Mouse (Mus musculus) forebrain, postnatal 0 days (tissue): Measurements from ENCODE around the gene Bcl2l12. TPM values are rescaled to one million over a fixed set of nuclear protein-coding genes. Genes with fewer than 3 reads are reported as not detected.

ENCODE experiments used
- ATAC-seq: fragments of 200-750 bp; cut with Nextera tagmentation; 2 replicates; pipeline ENCODE4 v1.8.0; 2017; ENCODE audit warnings: mild to moderate bottlenecking, moderate library complexity
- DNase-seq: peaks from one replicate; pipeline ENCODE4 v3.0.0-alpha.2; 2015
- H3K27ac ChIP-seq: fragments of 300-500 bp; sonication (generic); 2 replicates; pipeline ENCODE4 v1.5.1; 2014; ENCODE audit warnings: low read depth, mild to moderate bottlenecking, antibody characterized with exemption, low read length, moderate library complexity, mixed read lengths
- H3K27me3 ChIP-seq: fragments of 300-500 bp; sonication (generic); 2 replicates; pipeline ENCODE4 v1.6.1; 2014; ENCODE audit warnings: mild to moderate bottlenecking, low read length, mixed read lengths; ENCODE audit not compliant: insufficient read depth
- H3K36me3 ChIP-seq: fragments of 300-500 bp; sonication (generic); 2 replicates; pipeline ENCODE4 v1.6.1; 2014; ENCODE audit warnings: mild to moderate bottlenecking, moderate library complexity; ENCODE audit not compliant: insufficient read depth
- H3K4me1 ChIP-seq: fragments of 300-500 bp; sonication (generic); 2 replicates; pipeline ENCODE4 v1.6.1; 2014; ENCODE audit warnings: antibody characterized with exemption; ENCODE audit not compliant: insufficient read depth
- H3K4me2 ChIP-seq: fragments of 300-500 bp; sonication (generic); 2 replicates; pipeline ENCODE4 v1.6.1; 2014; ENCODE audit warnings: low read depth, mild to moderate bottlenecking, moderate library complexity
- H3K4me3 ChIP-seq: fragments of 300-500 bp; sonication (generic); 2 replicates; pipeline ENCODE4 v1.5.1; 2014; ENCODE audit warnings: low read depth, low read length, mixed read lengths
- H3K9ac ChIP-seq: fragments of 300-500 bp; sonication (generic); 2 replicates; pipeline ENCODE4 v1.6.1; 2014; ENCODE audit warnings: mild to moderate bottlenecking
- H3K9me3 ChIP-seq: fragments of 300-500 bp; sonication (generic); 2 replicates; pipeline ENCODE4 v1.6.1; 2016; ENCODE audit warnings: low read length
- CTCF ChIP-seq: sonication (generic); IDR thresholded peaks from 2 replicates; pipeline ENCODE4 v1.5.1; 2016; ENCODE audit warnings: antibody characterized with exemption, control low read depth, low read depth
- WGBS: fragments of 180-500 bp; shearing (Covaris S2); extraction: QIAGEN DNeasy Blood & Tissue Kit; methylation state at CpG from one replicate; pipeline ENCODE4 v1.1.7; 2014; 5-methylcytosine and 5-hydroxymethylcytosine counted together
- polyA plus RNA-seq: library from polyadenylated mRNA; unstranded; fragments of >200 nt; fragmentation: Nextera tagmentation; extraction: Ambion mirVana; gene quantifications from 2 replicates; pipeline ENCODE4 v1.2.1, GENCODE M21; 2015
- total RNA-seq: library from RNA; depleted of rRNA; stranded (reverse); fragments of >200 nt; gene quantifications from 2 replicates; pipeline ENCODE4 v1.2.3, GENCODE M21; 2014

The Bcl2l12 gene
- total and polyA plus RNA-seq, 2 experiments from 2014 or later, result 7.5 to 7.8 TPM

DNA sequence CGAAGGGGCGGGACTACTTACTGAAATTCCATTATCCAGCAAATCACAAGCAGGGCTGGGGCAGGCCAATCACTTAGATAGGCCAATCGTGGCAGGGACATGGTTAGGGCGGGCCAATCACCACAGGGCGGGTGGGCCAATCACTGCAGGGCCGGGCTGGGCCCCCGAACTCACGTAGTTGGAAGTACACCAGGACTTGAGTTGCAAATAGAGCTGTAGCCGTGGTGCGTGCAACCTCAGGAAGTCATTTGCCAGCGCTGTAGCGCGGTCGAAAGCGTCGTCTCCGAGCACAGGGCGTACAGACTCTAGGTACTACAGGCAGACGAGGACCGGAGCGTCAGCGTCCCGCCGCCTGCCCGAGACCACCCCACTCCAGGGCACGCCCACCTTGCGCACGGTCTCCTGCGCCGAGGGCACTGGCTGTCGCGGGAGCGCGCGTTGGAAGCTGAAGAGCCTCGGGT is 28.3 kb downstream of the Bcl2l12 start:
- peak overlapping the region; percentile 57 for H3K27ac ChIP-seq
- H3K27me3 ChIP-seq, result no peaks in the 10 kb centered on the region
- TF ChIP-seq CTCF, result no peak
- peaks cover 25% of the 10 kb centered on the region for H3K36me3 ChIP-seq
- H3K4me3 ChIP-seq, result peak overlapping the region; percentile 55
- peak overlapping the region; percentile 76 for H3K4me2 ChIP-seq
- ATAC-seq (peak; percentile 97), DNase-seq (peak; percentile 96)
- no peaks in the 10 kb centered on the region for H3K9me3 ChIP-seq
- peak overlapping the region; percentile 55 for H3K9ac ChIP-seq
- peaks cover 22% of the 10 kb centered on the region; the same call in 1 of the 2 replicates for H3K4me1 ChIP-seq
- under 1% methylated on average over 36 of the region's 36 CpGs for WGBS

DNA sequence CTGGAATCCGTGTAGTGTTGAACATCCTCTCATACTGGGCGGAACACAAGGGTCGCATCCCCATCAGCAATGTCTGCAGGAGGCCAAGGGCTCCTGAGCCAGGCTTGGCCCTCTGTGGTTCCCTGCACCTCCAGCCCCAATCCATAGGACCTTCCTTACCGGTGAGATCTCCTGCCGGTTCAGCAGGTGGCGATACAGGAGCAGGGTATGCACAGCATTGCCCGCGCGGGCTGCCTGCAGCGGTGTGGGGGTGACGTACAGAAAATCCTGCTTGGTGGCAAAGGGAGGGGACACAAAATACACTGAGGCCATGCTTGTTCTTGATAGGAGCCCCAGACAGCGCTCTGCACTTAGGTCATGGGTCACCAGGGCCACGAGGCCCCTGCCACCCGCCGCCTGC is 31.9 kb downstream of the Bcl2l12 start:
- no peaks in the 10 kb centered on the region for H3K9me3 ChIP-seq
- peaks cover 54% of the 10 kb centered on the region for H3K36me3 ChIP-seq
- H3K4me2 ChIP-seq, result no peak overlapping the region
- DNase-seq, result no peak
- H3K4me3 ChIP-seq, result no peak overlapping the region
- H3K9ac ChIP-seq, result no peak overlapping the region
- H3K27ac ChIP-seq, result no peak overlapping the region
- peaks cover 8% of the 10 kb centered on the region; the same call in 1 of the 2 replicates for H3K4me1 ChIP-seq
- TF ChIP-seq CTCF, result 0 out of 2 replicates have a peak, but pooled peaks have one; percentile 6
- no peaks in the 10 kb centered on the region for H3K27me3 ChIP-seq
- 85% methylated on average over 15 of the region's 15 CpGs for WGBS
- no peak for ATAC-seq

GRCm38 (mm10) chr7:44965975-44966374 is 32.5 kb downstream of the Bcl2l12 start:
- Histone ChIP-seq H3K9me3 (no peaks in the 10 kb centered on the region), H3K27ac (no peak overlapping the region), H3K4me2 (no peak overlapping the region), H3K27me3 (no peaks in the 10 kb centered on the region), H3K9ac (no peak overlapping the region), H3K4me1 (peaks cover 2% of the 10 kb centered on the region; the same call in 1 of the 2 replicates), H3K4me3 (no peak overlapping the region), H3K36me3 (peaks cover 59% of the 10 kb centered on the region)
- no peak for ATAC-seq
- 78% methylated on average over 7 of the region's 7 CpGs for WGBS
- DNase-seq, result no peak
- no peak; the same call in 1 of the 2 replicates for TF ChIP-seq CTCF

GRCm38 (mm10) chr7:44964990-44965389 is 33.5 kb downstream of the Bcl2l12 start:
- H3K4me2 ChIP-seq, result no peak overlapping the region
- H3K27me3 ChIP-seq, result no peaks in the 10 kb centered on the region
- no peak for TF ChIP-seq CTCF
- H3K36me3 ChIP-seq, result peaks cover 67% of the 10 kb centered on the region
- no peak for ATAC-seq
- H3K27ac ChIP-seq, result no peak overlapping the region
- no peak overlapping the region for H3K4me3 ChIP-seq
- no peak for DNase-seq
- no peaks in the 10 kb centered on the region for H3K4me1 ChIP-seq
- H3K9ac ChIP-seq, result no peak overlapping the region
- WGBS, result 96% methylated on average over 13 of the region's 13 CpGs
- no peaks in the 10 kb centered on the region for H3K9me3 ChIP-seq

- H3K4me2 ChIP-seq, result no peak overlapping the region
- peaks cover 74% of the 10 kb centered on the region for H3K36me3 ChIP-seq
- H3K27me3 ChIP-seq, result no peaks in the 10 kb centered on the region
- DNase-seq, result no peak
- no peak for ATAC-seq
- no peak for TF ChIP-seq CTCF
- no peaks in the 10 kb centered on the region for H3K9me3 ChIP-seq
- H3K27ac ChIP-seq, result no peak overlapping the region
- no peak overlapping the region for H3K4me3 ChIP-seq
- no peaks in the 10 kb centered on the region for H3K4me1 ChIP-seq
- no peak overlapping the region for H3K9ac ChIP-seq
- 89% methylated on average over 5 of the region's 5 CpGs for WGBS
Observed at GRCm38 (mm10) chr7:44962831-44963230, 35.7 kb downstream of the Bcl2l12 start.

DNA sequence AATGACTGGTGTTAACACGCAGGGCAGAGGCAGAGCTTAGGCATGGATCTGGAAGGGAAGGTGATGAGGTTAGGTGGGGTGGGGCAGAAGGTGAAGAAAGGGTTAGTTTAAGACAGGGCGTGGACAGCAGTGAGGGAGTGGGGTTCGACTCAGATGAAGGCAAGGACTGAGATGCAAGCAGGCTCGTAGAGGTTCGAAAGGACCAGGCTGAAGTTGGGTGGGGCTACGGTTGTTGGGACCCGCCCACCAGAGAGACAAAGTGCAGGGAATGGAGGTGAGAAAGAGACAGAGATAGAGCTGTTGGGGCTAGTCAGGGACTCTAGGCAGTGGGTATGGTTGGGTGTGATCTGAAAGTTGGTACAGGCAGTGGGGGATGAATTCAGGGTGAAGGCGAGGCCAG is 36.2 kb downstream of the Bcl2l12 start:
- Histone ChIP-seq H3K9ac (no peak overlapping the region), H3K27me3 (no peaks in the 10 kb centered on the region), H3K36me3 (peaks cover 71% of the 10 kb centered on the region), H3K4me1 (no peaks in the 10 kb centered on the region), H3K4me2 (no peak overlapping the region), H3K4me3 (no peak overlapping the region), H3K27ac (no peak overlapping the region), H3K9me3 (no peaks in the 10 kb centered on the region)
- DNase-seq (no peak), ATAC-seq (no peak)
- no peak for TF ChIP-seq CTCF
- 88% methylated on average over 8 of the region's 8 CpGs for whole genome bisulfite sequencing

DNA sequence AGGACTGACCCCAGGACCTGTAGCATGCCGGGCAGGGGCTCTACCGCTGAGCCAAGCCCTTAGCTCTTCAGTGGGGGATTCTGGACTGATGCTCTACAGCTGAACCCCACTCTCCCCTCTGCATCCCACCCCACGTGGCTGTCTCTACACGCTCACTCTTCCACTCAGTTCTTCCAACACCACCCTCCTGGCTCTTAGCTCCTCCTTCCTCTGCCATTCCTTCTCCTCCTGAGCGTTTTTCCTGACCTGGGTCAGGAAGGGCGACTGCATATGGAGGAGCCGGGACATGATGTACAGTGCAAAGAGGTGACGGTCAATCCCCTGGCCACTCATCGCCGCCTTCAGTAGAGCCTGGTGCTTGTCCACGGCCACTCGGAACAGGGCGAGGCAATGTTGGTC is 38.0 kb downstream of the Bcl2l12 start:
- ATAC-seq (no peak), DNase-seq (no peak)
- H3K9ac ChIP-seq, result no peak overlapping the region
- H3K4me3 ChIP-seq, result no peak overlapping the region
- H3K9me3 ChIP-seq, result no peaks in the 10 kb centered on the region
- H3K4me2 ChIP-seq, result no peak overlapping the region
- no peak for TF ChIP-seq CTCF
- H3K27me3 ChIP-seq, result no peaks in the 10 kb centered on the region
- H3K27ac ChIP-seq, result no peak overlapping the region
- 95% methylated on average over 13 of the region's 13 CpGs for WGBS
- no peaks in the 10 kb centered on the region for H3K4me1 ChIP-seq
- H3K36me3 ChIP-seq, result peaks cover 57% of the 10 kb centered on the region
